ENCODE assay signal across 26 mouse cellular contexts in genomic region chr7:30985357-30985756, GRCm38 (mm10). TPM values are rescaled to one million over a fixed set of nuclear protein-coding genes. Genes with fewer than 3 reads are reported as not detected.
DNase-seq lines count a peak whose midpoint lies in the region; ATAC-seq and TF ChIP-seq lines count a peak whose summit lies in the region.
"Had no signal": no experiment of that assay in that cellular context is flagged by ENCODE, and none has a peak within 500 bp of the region (broad histone marks: within the 10 kb centered on the region; RNA-seq: fewer than 3 reads in every experiment).

No protein-coding gene starts in this region.

- H3K9me3 ChIP-seq in liver, embryonic 11.5 days (ENCODE audit: control insufficient read depth, low read length): no peaks in the 10 kb centered on the region
- H3K9me3 ChIP-seq in intestine, embryonic 15.5 days: no peaks in the 10 kb centered on the region
- H3K9me3 ChIP-seq in intestine, postnatal 0 days (ENCODE audit: control insufficient read depth): no peaks in the 10 kb centered on the region
- H3K9me3 ChIP-seq: embryonic facial prominence, embryonic 10.5 days; embryonic facial prominence, embryonic 12.5 days; forebrain, embryonic 13.5 days; forebrain, embryonic 15.5 days; G1E had no signal

- no peak overlapping the region for H3K4me3 ChIP-seq in liver, adult 2 months (ENCODE audit: insufficient read depth, low read depth, low read length)
- H3K4me3 ChIP-seq in liver, embryonic 11.5 days (ENCODE audit: low read depth, low read length): no peak overlapping the region
- H3K4me3 ChIP-seq in intestine, embryonic 15.5 days (replicated peaks): no peak overlapping the region
- H3K4me3 ChIP-seq in intestine, postnatal 0 days (ENCODE audit: low read depth, low read length): no peak overlapping the region
- H3K4me3 ChIP-seq: embryonic facial prominence, embryonic 10.5 days; embryonic facial prominence, embryonic 12.5 days; forebrain, embryonic 13.5 days; forebrain, embryonic 15.5 days had no signal

- peaks cover 25% of the 10 kb centered on the region for H3K4me1 ChIP-seq in liver, adult 2 months (ENCODE audit: control insufficient read depth, insufficient read depth, low read length)
- H3K4me1 ChIP-seq in liver, embryonic 11.5 days (replicated peaks; ENCODE audit: control insufficient read depth, insufficient read depth, low read length): no peaks in the 10 kb centered on the region
- H3K4me1 ChIP-seq in intestine, embryonic 15.5 days (replicated peaks): no peaks in the 10 kb centered on the region
- no peaks in the 10 kb centered on the region for H3K4me1 ChIP-seq in intestine, postnatal 0 days (replicated peaks; ENCODE audit: control insufficient read depth, insufficient read depth, low read length)
- H3K4me1 ChIP-seq: embryonic facial prominence, embryonic 10.5 days; embryonic facial prominence, embryonic 12.5 days; forebrain, embryonic 13.5 days; forebrain, embryonic 15.5 days had no signal

- no peaks in the 10 kb centered on the region for H3K36me3 ChIP-seq in liver, adult 2 months (ENCODE audit: control insufficient read depth, insufficient read depth, low read length)
- H3K36me3 ChIP-seq in liver, embryonic 11.5 days (ENCODE audit: control insufficient read depth, insufficient read depth, low read length): no peaks in the 10 kb centered on the region
- H3K36me3 ChIP-seq in intestine, embryonic 15.5 days: no peaks in the 10 kb centered on the region
- H3K36me3 ChIP-seq in intestine, postnatal 0 days (ENCODE audit: control insufficient read depth, insufficient read depth): no peaks in the 10 kb centered on the region
- H3K36me3 ChIP-seq: embryonic facial prominence, embryonic 10.5 days; embryonic facial prominence, embryonic 12.5 days; forebrain, embryonic 15.5 days; G1E had no signal

- peak; percentile 85 for DNase-seq in liver, adult 2 months (ENCODE audit: extremely low read depth, low read depth, low spot score)
- DNase-seq in liver, embryonic 11.5 days (ENCODE audit: low spot score): no peak
- no peak for DNase-seq in testis, postnatal 14 days (ENCODE audit: low spot score)
- DNase-seq: adrenal gland, adult 8-10 months; adrenal gland, postnatal 14 days; adrenal gland, postnatal 36 days; B cell, adult 2 months; cerebellum, adult 11-12 months; cerebellum, adult 2 months; cerebellum, adult 9-10 months; cerebellum, postnatal 10 days; cerebellum, postnatal 25 days had no signal

- no peak for TF ChIP-seq POLR2A in liver, adult 2 months (IDR thresholded peaks at IDR 0.05; ENCODE audit: extremely low read depth, insufficient read depth, low read length)

- ATAC-seq in liver, embryonic 11.5 days (replicated peaks; ENCODE audit: low FRiP score): no peak
- 0 out of 2 replicates have a peak, but pooled peaks have one; percentile 17 for ATAC-seq in intestine, embryonic 15.5 days
- ATAC-seq in intestine, postnatal 0 days: peak; percentile 66
- ATAC-seq: activated CD4-positive, CD25-positive, alpha-beta regulatory T cell, adult 4 months; CD4-positive, CD25-positive, alpha-beta regulatory T cell, adult 4 months; forebrain, embryonic 13.5 days; forebrain, embryonic 15.5 days; Patski had no signal

- no peak for TF ChIP-seq CTCF in liver, adult 2 months (IDR thresholded peaks at IDR 0.05; ENCODE audit: low read depth, low read length)
- TF ChIP-seq CTCF in intestine, postnatal 0 days (IDR thresholded peaks at IDR 0.05; ENCODE audit: low read depth): no peak

- WGBS in liver, adult 2 months: 35% methylated on average over 9 of the region's 9 CpGs
- 84% methylated on average over 9 of the region's 9 CpGs for WGBS in liver, embryonic 11.5 days
- WGBS in intestine, embryonic 15.5 days: 78% methylated on average over 9 of the region's 9 CpGs
- WGBS in intestine, postnatal 0 days: 63% methylated on average over 9 of the region's 9 CpGs

- H3K4me2 ChIP-seq in liver, embryonic 11.5 days: no peak overlapping the region
- H3K4me2 ChIP-seq in intestine, embryonic 15.5 days (replicated peaks): no peak overlapping the region
- H3K4me2 ChIP-seq in intestine, postnatal 0 days (replicated peaks; ENCODE audit: low read depth): no peak overlapping the region
- H3K4me2 ChIP-seq: embryonic facial prominence, embryonic 12.5 days; forebrain, embryonic 13.5 days; forebrain, embryonic 15.5 days had no signal

- H3K79me2 ChIP-seq in liver, adult 2 months (ENCODE audit: control insufficient read depth, insufficient read depth, low read length): no peaks in the 10 kb centered on the region

- no peaks in the 10 kb centered on the region for H3K27me3 ChIP-seq in liver, adult 2 months (ENCODE audit: control insufficient read depth, insufficient read depth, low read length)
- H3K27me3 ChIP-seq in liver, embryonic 11.5 days (replicated peaks; ENCODE audit: control insufficient read depth, insufficient read depth, low read length): no peaks in the 10 kb centered on the region
- H3K27me3 ChIP-seq in intestine, embryonic 15.5 days (replicated peaks): no peaks in the 10 kb centered on the region
- H3K27me3 ChIP-seq in intestine, postnatal 0 days (replicated peaks; ENCODE audit: control insufficient read depth, insufficient read depth, low read length): no peaks in the 10 kb centered on the region
- H3K27me3 ChIP-seq: embryonic facial prominence, embryonic 12.5 days; forebrain, embryonic 13.5 days; forebrain, embryonic 15.5 days; Patski had no signal

- peak overlapping the region; percentile 75 for H3K27ac ChIP-seq in liver, adult 2 months (replicated peaks; ENCODE audit: insufficient read depth, low read depth, low read length)
- H3K27ac ChIP-seq in liver, embryonic 11.5 days (ENCODE audit: low read depth, low read length): no peak overlapping the region
- no peak overlapping the region for H3K27ac ChIP-seq in intestine, embryonic 15.5 days
- no peak overlapping the region for H3K27ac ChIP-seq in intestine, postnatal 0 days (ENCODE audit: low read depth, low read length)
- H3K27ac ChIP-seq: embryonic facial prominence, embryonic 10.5 days; embryonic facial prominence, embryonic 12.5 days; forebrain, embryonic 13.5 days; forebrain, embryonic 15.5 days had no signal

- H3K9ac ChIP-seq in liver, adult 2 months (ENCODE audit: low read depth, low read length): peak overlapping the region; percentile 48; the same call in 1 of the 2 replicates
- no peak overlapping the region for H3K9ac ChIP-seq in liver, embryonic 11.5 days (ENCODE audit: low read depth, low read length)
- no peak overlapping the region for H3K9ac ChIP-seq in intestine, embryonic 15.5 days
- H3K9ac ChIP-seq in intestine, postnatal 0 days (ENCODE audit: low read depth, low read length): no peak overlapping the region
- H3K9ac ChIP-seq: embryonic facial prominence, embryonic 12.5 days; forebrain, embryonic 13.5 days; forebrain, embryonic 15.5 days had no signal

RNA-seq across cellular contexts. Expression of gene Fam187b, which starts 11.8 kb away (rescaled TPM):
- 2.4 and 3.0 TPM in 2 replicates for total RNA-seq in liver, adult 2 months (2014; rRNA removed)
- 3.7 and 3.9 TPM in 2 replicates for polyA plus RNA-seq in liver, adult 2 months (2012; rRNA removed)
- 3.2 and 4.1 TPM in 2 replicates for polyA plus RNA-seq in liver, embryonic 11.5 days (2014; fragmentation: Nextera tagmentation; extraction: Ambion mirVana)
- 10.1 and 11.4 TPM in 2 replicates for polyA plus RNA-seq in intestine, embryonic 15.5 days (2015; fragmentation: Nextera tagmentation; extraction: Ambion mirVana)
- polyA plus RNA-seq in intestine, postnatal 0 days (2015; fragmentation: Nextera tagmentation; extraction: Ambion mirVana): 10.4 and 12.0 TPM in 2 replicates
- total RNA-seq: CH12.LX had no signal

RNA-seq across cellular contexts. Expression of gene Lsr, which starts 12.1 kb away (rescaled TPM):
- total RNA-seq in liver, adult 2 months (2014; rRNA removed): 75.7 and 86.7 TPM in 2 replicates
- 289 and 362 TPM in 2 replicates for polyA plus RNA-seq in liver, adult 2 months (2012; rRNA removed)
- polyA plus RNA-seq in liver, embryonic 11.5 days (2014; fragmentation: Nextera tagmentation; extraction: Ambion mirVana): 39.7 and 43.0 TPM in 2 replicates
- 146 and 163 TPM in 2 replicates for polyA plus RNA-seq in intestine, embryonic 15.5 days (2015; fragmentation: Nextera tagmentation; extraction: Ambion mirVana)
- 110 and 118 TPM in 2 replicates for polyA plus RNA-seq in intestine, postnatal 0 days (2015; fragmentation: Nextera tagmentation; extraction: Ambion mirVana)
- polyA plus RNA-seq: G1E had no signal

RNA-seq across cellular contexts. Expression of gene Usf2, which starts 28.8 kb away (rescaled TPM):
- 40.5 and 55.1 TPM in 2 replicates for total RNA-seq in liver, adult 2 months (2014; rRNA removed)
- polyA plus RNA-seq in liver, adult 2 months (2012; rRNA removed): 160 and 161 TPM in 2 replicates
- polyA plus RNA-seq in liver, embryonic 11.5 days (2014; fragmentation: Nextera tagmentation; extraction: Ambion mirVana): 17.8 and 19.9 TPM in 2 replicates
- 17.5 and 18.1 TPM in 2 replicates for polyA plus RNA-seq in intestine, embryonic 15.5 days (2015; fragmentation: Nextera tagmentation; extraction: Ambion mirVana)
- polyA plus RNA-seq in intestine, postnatal 0 days (2015; fragmentation: Nextera tagmentation; extraction: Ambion mirVana): 13.3 and 15.0 TPM in 2 replicates

RNA-seq across cellular contexts. Expression of gene Hamp, which starts 41.5 kb away (rescaled TPM):
- total RNA-seq in liver, adult 2 months (2014; rRNA removed): 1,191 and 3,227 TPM in 2 replicates
- 8,217 and 12,671 TPM in 2 replicates for polyA plus RNA-seq in liver, adult 2 months (2012; rRNA removed)
- not detected in 2 replicates for polyA plus RNA-seq in liver, embryonic 11.5 days (2014; fragmentation: Nextera tagmentation; extraction: Ambion mirVana)
- 0.41 TPM in 1 of 2 replicates, not detected in the other for polyA plus RNA-seq in intestine, embryonic 15.5 days (2015; fragmentation: Nextera tagmentation; extraction: Ambion mirVana)
- polyA plus RNA-seq in intestine, postnatal 0 days (2015; fragmentation: Nextera tagmentation; extraction: Ambion mirVana): 0.43 TPM in 1 of 2 replicates, not detected in the other
- total RNA-seq: CH12.LX, G1E had no signal
- polyA plus RNA-seq: activated CD4-positive, CD25-positive, alpha-beta regulatory T cell, adult 4 months; CD4-positive, CD25-positive, alpha-beta regulatory T cell, adult 4 months; cerebellum, adult 2 months; cortical plate, adult 2 months; embryonic facial prominence, embryonic 10.5 days; embryonic facial prominence, embryonic 12.5 days; embryonic facial prominence, embryonic 14.5 days; forebrain, embryonic 11.5 days; forebrain, embryonic 13.5 days; forebrain, embryonic 15.5 days; G1E; Patski had no signal

RNA-seq across cellular contexts. Expression of gene Fxyd5, which starts 56.9 kb away (rescaled TPM):
- total RNA-seq in liver, adult 2 months (2014; rRNA removed): 3.6 and 3.8 TPM in 2 replicates
- polyA plus RNA-seq in liver, adult 2 months (2012; rRNA removed): 5.4 and 7.8 TPM in 2 replicates
- 28.1 and 31.1 TPM in 2 replicates for polyA plus RNA-seq in liver, embryonic 11.5 days (2014; fragmentation: Nextera tagmentation; extraction: Ambion mirVana)
- polyA plus RNA-seq in intestine, embryonic 15.5 days (2015; fragmentation: Nextera tagmentation; extraction: Ambion mirVana): 21.7 and 29.8 TPM in 2 replicates
- polyA plus RNA-seq in intestine, postnatal 0 days (2015; fragmentation: Nextera tagmentation; extraction: Ambion mirVana): 18.2 and 19.3 TPM in 2 replicates
